Mouse (Mus musculus): ENCODE results near the gene Aox2.

- TF ChIP-seq CTCF (IDR thresholded peaks at IDR 0.05; ENCODE audit: borderline replicate concordance, insufficient read depth, low read length) (no peak), POLR2A (IDR thresholded peaks at IDR 0.05; ENCODE audit: low read depth, low read length) (no peak)
Observed at GRCm38 (mm10) chr1:58346159-58346558, 68.0 kb downstream of the Aox2 start.
